Mouse (Mus musculus) midbrain, embryonic 15.5 days (tissue): ENCODE data around the gene Hnrnpab. TPM values are rescaled to one million over a fixed set of nuclear protein-coding genes. Genes with fewer than 3 reads are reported as not detected.

Experiments
- ATAC-seq: fragments of 200-750 bp; cut with Nextera tagmentation; replicated peaks from 2 replicates; pipeline ENCODE4 v1.8.0; 2017; ENCODE audit warnings: moderate TSS enrichment
- H3K27ac ChIP-seq: fragments of 300-500 bp; sonication (generic); 2 replicates; pipeline ENCODE4 v1.5.1; 2015; ENCODE audit warnings: mild to moderate bottlenecking, inconsistent platforms
- H3K27me3 ChIP-seq: fragments of 300-500 bp; sonication (generic); replicated peaks from 2 replicates; pipeline ENCODE4 v1.6.1; 2015; ENCODE audit warnings: inconsistent platforms
- H3K36me3 ChIP-seq: fragments of 300-500 bp; sonication (generic); replicated peaks from 2 replicates; pipeline ENCODE4 v1.6.1; 2015; ENCODE audit warnings: inconsistent platforms
- H3K4me1 ChIP-seq: fragments of 300-500 bp; sonication (generic); 2 replicates; pipeline ENCODE4 v1.6.1; 2015; ENCODE audit warnings: inconsistent platforms
- H3K4me2 ChIP-seq: fragments of 300-500 bp; sonication (generic); 2 replicates; pipeline ENCODE4 v1.6.1; 2015; ENCODE audit warnings: inconsistent platforms, mild to moderate bottlenecking, moderate library complexity
- H3K4me3 ChIP-seq: fragments of 300-500 bp; sonication (generic); 2 replicates; pipeline ENCODE4 v1.5.1; 2015; ENCODE audit warnings: mild to moderate bottlenecking, inconsistent platforms
- H3K9ac ChIP-seq: fragments of 300-500 bp; sonication (generic); 2 replicates; pipeline ENCODE4 v1.6.1; 2015; ENCODE audit warnings: mild to moderate bottlenecking, inconsistent platforms
- H3K9me3 ChIP-seq: fragments of 300-500 bp; sonication (generic); 2 replicates; pipeline ENCODE4 v1.6.1; 2016; ENCODE audit warnings: inconsistent platforms
- WGBS: fragments of 180-500 bp; shearing (Covaris S2); methylation state at CpG from one replicate; pipeline ENCODE4 v1.1.7; 2015; ENCODE audit warnings: mixed read lengths; 5-methylcytosine and 5-hydroxymethylcytosine counted together
- polyA plus RNA-seq: library from polyadenylated mRNA; unstranded; fragments of >200 nt; fragmentation: Nextera tagmentation; extraction: Ambion mirVana; gene quantifications from 2 replicates; pipeline ENCODE4 v1.2.1, GENCODE M21; 2015

Hnrnpab gene
- polyA plus RNA-seq, 1 experiment from 2014 or later = 353 TPM

DNA sequence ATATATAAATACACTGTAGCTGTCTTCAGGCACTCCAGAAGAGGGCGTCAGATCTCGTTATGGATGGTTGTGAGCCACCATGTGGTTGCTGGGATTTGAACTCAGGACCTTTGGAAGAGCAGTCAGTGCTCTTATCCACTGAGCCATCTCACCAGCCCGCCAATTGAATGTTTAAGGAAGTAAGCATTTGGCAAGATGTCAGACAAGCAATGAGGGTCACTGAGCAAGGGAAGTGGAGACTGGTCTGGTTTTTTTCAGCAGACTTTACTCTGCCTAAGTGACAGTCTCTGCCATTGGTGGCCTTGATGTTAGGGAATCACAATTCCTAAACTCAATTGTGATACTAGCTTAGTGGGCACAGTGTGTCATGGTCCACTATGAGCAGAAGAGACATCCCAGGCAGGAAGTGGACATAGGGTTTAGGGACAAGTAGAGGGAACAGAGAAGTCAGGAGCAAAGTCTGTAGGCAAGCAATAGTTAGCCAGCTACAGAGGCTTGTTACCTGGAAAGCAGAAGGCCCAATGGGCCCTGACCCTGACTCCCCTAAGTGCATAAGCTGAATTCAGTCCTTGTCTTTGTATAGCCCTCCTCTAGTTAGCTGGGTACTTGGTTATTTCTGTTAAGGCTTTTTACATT is 11.8 kb downstream of the Hnrnpab start:
- H3K4me1 ChIP-seq = no peaks in the 10 kb centered on the region
- no peak overlapping the region for H3K4me3 ChIP-seq
- 78% methylated on average over 3 of the region's 3 CpGs for WGBS
- peaks cover 54% of the 10 kb centered on the region for H3K36me3 ChIP-seq
- no peaks in the 10 kb centered on the region for H3K9me3 ChIP-seq
- H3K27ac ChIP-seq = no peak overlapping the region
- no peaks in the 10 kb centered on the region for H3K27me3 ChIP-seq
- no peak overlapping the region for H3K9ac ChIP-seq
- ATAC-seq = no peak
- no peak overlapping the region for H3K4me2 ChIP-seq

GRCm38 (mm10) chr11:51593849-51594248 is 12.8 kb downstream of the Hnrnpab start:
- H3K4me3 ChIP-seq = no peak overlapping the region
- no peak overlapping the region for H3K4me2 ChIP-seq
- ATAC-seq = no peak
- 93% methylated on average over 6 of the region's 6 CpGs for WGBS
- H3K36me3 ChIP-seq = peaks cover 51% of the 10 kb centered on the region
- no peak overlapping the region for H3K27ac ChIP-seq
- no peaks in the 10 kb centered on the region for H3K27me3 ChIP-seq
- no peak overlapping the region for H3K9ac ChIP-seq
- no peaks in the 10 kb centered on the region for H3K4me1 ChIP-seq
- H3K9me3 ChIP-seq = no peaks in the 10 kb centered on the region

DNA sequence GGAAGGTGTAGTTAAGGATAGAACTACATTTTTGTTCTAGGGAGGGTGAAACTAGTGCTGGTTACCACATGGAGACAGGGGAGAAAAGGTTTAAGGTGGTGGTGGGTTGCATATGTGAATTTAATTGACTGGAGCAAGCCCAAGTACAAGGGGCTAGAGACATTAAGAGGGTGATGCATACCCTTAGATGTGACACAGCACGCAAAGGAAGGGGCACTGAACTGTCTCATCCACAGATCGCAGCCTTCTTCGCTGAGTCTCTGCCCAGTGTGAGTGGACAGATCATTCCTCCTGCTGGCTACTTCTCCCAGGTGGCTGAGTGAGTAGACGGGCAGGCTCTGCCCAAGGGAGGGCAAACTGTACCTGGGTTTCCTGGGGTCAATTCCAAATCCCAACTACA is 13.3 kb downstream of the Hnrnpab start:
- Histone ChIP-seq H3K4me1 (no peaks in the 10 kb centered on the region), H3K27me3 (no peaks in the 10 kb centered on the region), H3K9me3 (no peaks in the 10 kb centered on the region), H3K36me3 (peaks cover 50% of the 10 kb centered on the region), H3K27ac (no peak overlapping the region), H3K9ac (no peak overlapping the region), H3K4me3 (no peak overlapping the region), H3K4me2 (no peak overlapping the region)
- ATAC-seq = no peak
- WGBS = 89% methylated on average over 4 of the region's 4 CpGs

DNA sequence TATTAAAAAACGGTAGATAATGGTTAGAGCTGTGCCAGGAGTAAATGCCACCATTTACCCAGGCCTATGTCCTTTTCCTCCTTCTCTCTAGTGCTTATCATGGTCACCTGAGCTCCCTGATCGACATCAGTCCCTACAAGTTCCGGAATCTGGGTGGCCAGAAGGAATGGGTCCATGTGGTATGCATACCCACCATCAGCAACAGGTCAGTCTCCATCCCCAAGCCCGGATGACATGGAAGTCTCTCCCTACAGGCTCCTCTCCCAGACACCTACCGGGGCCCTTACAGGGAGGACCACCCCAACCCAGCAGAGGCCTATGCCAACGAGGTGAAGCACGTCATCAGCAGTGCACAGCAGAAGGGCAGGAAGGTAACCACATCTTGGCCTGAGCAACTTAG is 14.7 kb downstream of the Hnrnpab start:
- no peak overlapping the region for H3K27ac ChIP-seq
- no peaks in the 10 kb centered on the region for H3K27me3 ChIP-seq
- WGBS = 94% methylated on average over 7 of the region's 7 CpGs
- peaks cover 50% of the 10 kb centered on the region for H3K36me3 ChIP-seq
- H3K9ac ChIP-seq = no peak overlapping the region
- peak; percentile 19; the same call in 1 of the 2 replicates for ATAC-seq
- H3K4me3 ChIP-seq = no peak overlapping the region
- no peaks in the 10 kb centered on the region for H3K9me3 ChIP-seq
- no peak overlapping the region for H3K4me2 ChIP-seq
- H3K4me1 ChIP-seq = no peaks in the 10 kb centered on the region

DNA sequence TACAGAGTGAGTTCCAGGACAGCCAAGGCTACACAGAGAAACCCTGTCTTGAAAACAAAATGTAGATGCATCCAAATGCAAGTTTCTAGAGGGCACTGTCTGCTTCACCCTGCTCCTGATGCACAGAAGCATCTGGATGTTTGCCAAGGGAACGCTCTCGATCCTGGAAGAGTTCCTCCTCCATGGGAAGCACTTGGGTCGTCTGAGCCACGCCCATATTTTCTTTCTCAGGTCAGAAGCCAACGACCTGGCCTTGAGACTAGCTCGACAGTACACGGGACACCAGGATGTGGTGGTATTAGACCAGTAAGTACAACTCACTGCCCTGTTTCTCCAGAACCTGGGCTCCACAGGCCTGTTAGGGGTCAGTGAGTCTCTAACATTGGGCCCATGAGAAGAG is 15.5 kb downstream of the Hnrnpab start:
- Histone ChIP-seq H3K27ac (no peak overlapping the region), H3K27me3 (no peaks in the 10 kb centered on the region), H3K4me2 (no peak overlapping the region), H3K9ac (no peak overlapping the region), H3K4me3 (no peak overlapping the region), H3K4me1 (peaks cover 2% of the 10 kb centered on the region; the same call in 1 of the 2 replicates), H3K36me3 (peaks cover 50% of the 10 kb centered on the region), H3K9me3 (no peaks in the 10 kb centered on the region)
- 79% methylated on average over 7 of the region's 7 CpGs for WGBS
- no peak for ATAC-seq

DNA sequence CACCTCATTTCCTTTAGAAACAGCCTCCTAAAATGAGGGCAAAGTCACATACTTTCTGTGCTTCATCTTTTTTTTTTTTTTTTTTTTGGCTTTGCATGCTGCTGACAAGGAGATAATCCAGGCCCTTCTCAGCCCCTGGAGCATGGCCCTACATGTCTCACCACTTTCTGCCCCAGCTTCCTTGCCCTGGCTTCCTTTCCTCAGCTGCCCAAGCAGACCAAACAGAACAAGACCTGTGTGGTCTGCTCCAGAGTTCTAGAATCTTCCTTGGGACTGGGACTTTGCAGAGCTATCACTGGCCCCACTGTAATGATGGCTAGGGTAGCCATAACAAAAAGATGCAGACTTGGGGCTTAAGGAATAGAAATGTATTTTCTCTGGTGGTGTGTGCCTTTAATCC is 16.6 kb downstream of the Hnrnpab start:
- no peak for ATAC-seq
- Histone ChIP-seq H3K27me3 (no peaks in the 10 kb centered on the region), H3K9ac (no peak overlapping the region), H3K9me3 (no peaks in the 10 kb centered on the region), H3K36me3 (peaks cover 40% of the 10 kb centered on the region), H3K4me2 (no peak overlapping the region), H3K27ac (no peak overlapping the region), H3K4me3 (no peak overlapping the region), H3K4me1 (peaks cover 14% of the 10 kb centered on the region)

- Histone ChIP-seq H3K9me3 (no peaks in the 10 kb centered on the region), H3K4me2 (no peak overlapping the region), H3K4me3 (no peak overlapping the region), H3K9ac (no peak overlapping the region), H3K36me3 (peaks cover 34% of the 10 kb centered on the region), H3K27me3 (no peaks in the 10 kb centered on the region), H3K4me1 (peaks cover 19% of the 10 kb centered on the region), H3K27ac (no peak overlapping the region)
- no peak for ATAC-seq
- 96% methylated on average over 3 of the region's 3 CpGs for WGBS
These were observed 17.8 kb downstream of the Hnrnpab start for GRCm38 (mm10) chr11:51588833-51589232.

GRCm38 (mm10) chr11:51587059-51587458 is 19.6 kb downstream of the Hnrnpab start:
- H3K36me3 ChIP-seq = peaks cover 23% of the 10 kb centered on the region; the same call in 1 of the 2 replicates
- H3K27ac ChIP-seq = no peak overlapping the region
- H3K9ac ChIP-seq = no peak overlapping the region
- H3K9me3 ChIP-seq = no peaks in the 10 kb centered on the region
- 81% methylated on average over 1 of the region's 1 CpGs for WGBS
- H3K27me3 ChIP-seq = no peaks in the 10 kb centered on the region
- H3K4me2 ChIP-seq = no peak overlapping the region
- H3K4me3 ChIP-seq = no peak overlapping the region
- no peak for ATAC-seq
- peaks cover 24% of the 10 kb centered on the region for H3K4me1 ChIP-seq

DNA sequence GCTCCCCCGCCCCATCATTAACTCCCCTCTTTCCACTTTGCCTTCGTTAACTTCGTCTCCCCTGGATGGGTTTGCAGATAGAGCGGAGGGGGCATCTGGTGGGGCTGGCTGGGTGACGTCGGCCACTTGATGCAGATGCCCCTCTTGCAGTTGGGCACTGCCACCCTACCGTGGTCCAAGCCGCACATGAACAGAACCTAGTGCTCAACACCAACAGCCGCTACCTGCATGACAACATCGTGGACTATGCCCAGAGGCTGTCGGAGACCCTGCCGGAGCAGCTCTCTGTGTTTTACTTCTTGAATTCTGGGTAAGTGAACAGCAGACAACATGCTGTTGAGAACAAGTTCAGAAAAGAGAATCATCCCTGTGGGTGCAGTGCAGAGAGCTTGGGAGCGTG is 20.2 kb downstream of the Hnrnpab start:
- H3K4me3 ChIP-seq = no peak overlapping the region
- no peak overlapping the region for H3K9ac ChIP-seq
- 93% methylated on average over 13 of the region's 13 CpGs for WGBS
- H3K27me3 ChIP-seq = no peaks in the 10 kb centered on the region
- ATAC-seq = no peak
- H3K9me3 ChIP-seq = no peaks in the 10 kb centered on the region
- peaks cover 24% of the 10 kb centered on the region for H3K4me1 ChIP-seq
- H3K4me2 ChIP-seq = no peak overlapping the region
- H3K36me3 ChIP-seq = peaks cover 23% of the 10 kb centered on the region; the same call in 1 of the 2 replicates
- H3K27ac ChIP-seq = no peak overlapping the region

DNA sequence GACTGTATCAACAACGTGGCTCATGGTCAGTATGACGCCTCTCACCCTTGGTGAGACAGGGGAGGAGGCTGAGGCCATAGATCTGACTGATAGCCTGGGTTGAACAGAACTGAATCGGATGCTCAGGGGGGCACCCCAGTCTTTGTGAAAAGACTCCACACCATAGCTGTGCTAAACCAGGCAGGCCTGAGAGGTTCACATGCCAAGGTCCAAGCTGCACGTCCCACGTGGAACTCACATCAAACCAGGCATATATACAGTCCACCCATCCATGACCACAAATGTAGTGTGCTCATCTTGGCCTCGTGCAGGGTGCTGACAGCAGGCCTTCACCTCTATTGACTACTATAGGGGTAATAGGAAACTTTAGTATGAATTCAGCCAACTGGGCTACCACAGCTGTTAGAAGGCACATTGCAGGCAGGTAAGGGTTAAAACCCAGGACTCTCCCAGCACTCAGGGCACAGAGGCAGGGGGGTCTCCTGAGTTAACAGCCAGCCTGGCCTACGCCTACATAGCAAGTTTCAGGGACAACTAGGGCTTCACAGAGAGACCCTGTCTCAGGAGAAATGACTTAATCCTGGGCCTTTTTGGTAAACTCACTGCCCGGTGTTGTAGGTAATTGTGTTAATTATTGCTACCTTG is 20.9 kb downstream of the Hnrnpab start:
- Histone ChIP-seq H3K27me3 (no peaks in the 10 kb centered on the region), H3K4me3 (peak overlapping the region; percentile 57), H3K9me3 (no peaks in the 10 kb centered on the region), H3K4me2 (peak overlapping the region; percentile 63), H3K36me3 (peaks cover 23% of the 10 kb centered on the region; the same call in 1 of the 2 replicates), H3K9ac (0 out of 2 replicates have a peak overlapping the region, but pooled peaks have one; percentile 72), H3K27ac (peak overlapping the region; percentile 95), H3K4me1 (peaks cover 24% of the 10 kb centered on the region)
- ATAC-seq = 0 out of 2 replicates have a peak, but pooled peaks have one; percentile 4
- 65% methylated on average over 8 of the region's 8 CpGs for WGBS

DNA sequence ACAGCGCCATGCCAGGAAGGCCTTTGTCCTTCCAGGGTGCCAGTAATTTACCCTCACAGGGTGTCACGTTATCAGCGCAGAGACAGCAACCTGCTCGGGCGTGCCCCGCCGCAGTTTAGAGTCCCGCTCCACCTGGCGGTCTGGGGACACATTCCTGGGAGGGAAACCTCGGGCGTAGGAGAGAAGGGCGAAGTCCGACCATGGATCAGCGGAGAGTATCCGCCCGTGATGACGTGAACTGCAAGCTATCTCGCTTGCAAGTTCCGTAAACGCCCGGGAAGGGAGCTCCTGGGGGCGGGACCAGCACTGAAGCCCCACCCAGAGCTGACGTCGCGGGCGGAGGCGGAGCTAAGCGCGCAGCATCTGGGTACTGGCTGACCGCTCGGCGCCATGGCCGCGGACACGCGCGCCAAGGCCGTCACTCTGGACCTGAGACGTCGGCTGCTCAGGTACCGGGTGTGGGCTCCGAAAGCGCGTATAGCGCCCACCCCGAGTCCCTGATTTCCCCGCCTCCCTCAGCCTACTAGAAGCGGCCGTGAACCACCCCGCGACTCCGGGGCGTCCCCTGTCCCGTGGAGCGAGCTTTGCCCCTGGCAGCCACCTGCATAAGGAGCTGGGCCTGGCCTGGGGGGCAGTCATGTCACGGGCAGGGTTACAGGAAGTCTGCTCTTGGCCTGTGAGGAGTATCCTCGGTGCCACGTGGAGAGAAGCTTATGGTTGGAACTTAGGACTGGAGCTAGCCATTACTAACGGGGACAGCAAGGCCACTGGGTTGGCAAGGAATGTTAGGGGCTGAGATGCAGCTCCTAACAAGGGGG is 22.0 kb downstream of the Hnrnpab start, which contains the start of gene Phykpl:
Phykpl (plus strand) TSS at position 327 of the 818 bp plus-strand sequence.
- Histone ChIP-seq H3K4me3 (peak within 1 kb of the TSS; percentile 57), H3K9ac (peak within 1 kb of the TSS; percentile 72), H3K9me3 (no peaks in the 10 kb centered on the region), H3K36me3 (peaks cover 23% of the 10 kb centered on the region; the same call in 1 of the 2 replicates), H3K4me2 (peak within 1 kb of the TSS; percentile 63), H3K4me1 (peaks cover 24% of the 10 kb centered on the region), H3K27ac (peak within 1 kb of the TSS; percentile 95), H3K27me3 (no peaks in the 10 kb centered on the region)
- ATAC-seq = peak; percentile 95
- under 1% methylated on average over 59 of the region's 59 CpGs for WGBS

GRCm38 (mm10) chr11:51584057-51584430 is 22.6 kb downstream of the Hnrnpab start:
- 5% methylated on average over 9 of the region's 9 CpGs for WGBS
- ATAC-seq = peak; percentile 48
- H3K27me3 ChIP-seq = no peaks in the 10 kb centered on the region

More at GRCm38 (mm10) chr11:51584057-51584430, 22.6 kb downstream of the Hnrnpab start:
- Histone ChIP-seq H3K9ac (peak overlapping the region; percentile 72), H3K4me1 (peaks cover 24% of the 10 kb centered on the region), H3K9me3 (no peaks in the 10 kb centered on the region), H3K4me2 (peak overlapping the region; percentile 63), H3K27ac (peak overlapping the region; percentile 95), H3K4me3 (peak overlapping the region; percentile 57), H3K36me3 (peaks cover 19% of the 10 kb centered on the region; the same call in 1 of the 2 replicates)
